In the genomic region with DNA sequence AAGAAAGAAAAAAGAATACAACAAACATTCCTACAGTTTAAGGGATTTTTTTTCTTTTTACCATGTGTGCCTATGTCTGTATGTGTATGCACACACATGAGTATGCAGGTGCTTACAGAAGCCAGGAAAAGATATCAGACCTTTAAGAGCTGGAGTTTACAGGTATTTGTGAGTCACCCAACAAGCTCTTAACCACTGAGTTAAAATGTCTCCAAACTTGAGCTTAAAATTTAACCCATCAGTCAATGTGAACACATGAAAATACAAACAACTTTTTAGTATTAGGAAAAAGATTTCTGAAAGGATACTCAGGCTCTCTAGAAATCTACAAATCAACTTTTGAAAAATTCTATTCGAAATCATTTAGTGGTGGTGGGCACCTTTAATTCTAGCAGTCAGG, we compare ENCODE assay signal across 24 mouse cellular contexts. TPM values are rescaled to one million over a fixed set of nuclear protein-coding genes. Genes with fewer than 3 reads are reported as not detected.
"Had no signal": no experiment of that assay in that cellular context is flagged by ENCODE, and none has a peak within 500 bp of the region (broad histone marks: within the 10 kb centered on the region; RNA-seq: fewer than 3 reads in every experiment).

No protein-coding gene starts in this region.

- H3K9ac ChIP-seq: neural tube, embryonic 15.5 days; stomach, embryonic 15.5 days had no signal

- H3K27ac ChIP-seq: neural tube, embryonic 15.5 days; stomach, embryonic 15.5 days; stomach, postnatal 0 days had no signal

- H3K9me3 ChIP-seq: neural tube, embryonic 15.5 days; stomach, embryonic 15.5 days had no signal

- DNase-seq: retina, postnatal 1 day; right cerebral cortex, adult 18-20 months; right cerebral cortex, postnatal 14 days; right cerebral cortex, postnatal 25 days; right cerebral cortex, postnatal 4 days; spleen, adult 18-20 months; thymus, adult 18-20 months; thymus, adult 2 months; thymus, postnatal 14 days; thymus, postnatal 25 days; thymus, postnatal 36 days; thymus, postnatal 4 days had no signal

- H3K27me3 ChIP-seq: neural tube, embryonic 15.5 days; stomach, embryonic 15.5 days had no signal

- H3K4me3 ChIP-seq: neural tube, embryonic 15.5 days; stomach, embryonic 15.5 days had no signal

- H3K4me2 ChIP-seq: neural tube, embryonic 15.5 days; stomach, embryonic 15.5 days had no signal

- H3K4me1 ChIP-seq: stomach, embryonic 15.5 days had no signal

RNA-seq across cellular contexts. Expression of a gene that starts 18.0 kb away (rescaled TPM):
- total RNA-seq: neutrophil, adult 5-6 weeks had no signal
- polyA plus RNA-seq: neural tube, embryonic 14.5 days; neural tube, embryonic 15.5 days; small intestine, adult 2 months; spleen, adult 2 months; stomach, embryonic 14.5 days; stomach, embryonic 15.5 days; stomach, embryonic 16.5 days; stomach, postnatal 0 days; testis, adult 2 months; thymus, adult 2 months; thymus, postnatal 0 days; urinary bladder, adult 2 months had no signal
